Mouse (Mus musculus) right cerebral cortex, adult 2 months (tissue): ENCODE measurements around the gene Pyroxd1.
A peak's percentile ranks its signal among the peaks of the same experiment; 100 is the strongest.
"Not testable (repeated sequence)": the region's sequence is repeated elsewhere in the genome, so short reads cannot be mapped to it uniquely, and the experiment has no call there.

Experiments used
- DNase-seq, 2 experiments: peaks; one replicate each; pipeline ENCODE4 v3.0.0; 2021 to 2022; ENCODE audit warnings: low spot score in 2 of 2

Pyroxd1 gene

GRCm38 (mm10) chr6:142345440-142346038 is at the start of gene Pyroxd1:
Gene Pyroxd1, plus strand, starts transcription at chr6:142345654.
- peak; percentile 88 to 93 for DNase-seq

- no peak for DNase-seq
Measured at GRCm38 (mm10) chr6:142298098-142298497, 47.4 kb upstream of the Pyroxd1 start, which contains the start of gene Iapp. Gene Iapp, plus strand, starts transcription at chr6:142298423.

GRCm38 (mm10) chr6:142305076-142305475 is 40.4 kb upstream of the Pyroxd1 start:
- no peak for DNase-seq

GRCm38 (mm10) chr6:142314285-142314684 is 31.2 kb upstream of the Pyroxd1 start:
- DNase-seq, result no peak

- no peak for DNase-seq
Measured at GRCm38 (mm10) chr6:142317106-142317505, 28.3 kb upstream of the Pyroxd1 start.

GRCm38 (mm10) chr6:142322881-142323280 is 22.6 kb upstream of the Pyroxd1 start, which contains the start of gene Slco1a5:
Gene Slco1a5, minus strand, starts transcription at chr6:142322981.
- no peak for DNase-seq

- no peak for DNase-seq
Measured at GRCm38 (mm10) chr6:142326598-142326997, 18.9 kb upstream of the Pyroxd1 start.

- no peak for DNase-seq
Measured at GRCm38 (mm10) chr6:142329201-142329600, 16.3 kb upstream of the Pyroxd1 start.

- DNase-seq, result no peak
Measured at GRCm38 (mm10) chr6:142338961-142339360, 6.5 kb upstream of the Pyroxd1 start.

GRCm38 (mm10) chr6:142339576-142339975 is 5.9 kb upstream of the Pyroxd1 start:
- no peak for DNase-seq

GRCm38 (mm10) chr6:142343561-142343960 is 1.9 kb upstream of the Pyroxd1 start:
- peak; percentile 53 to 59 for DNase-seq

- no peak for DNase-seq
Measured at GRCm38 (mm10) chr6:142346181-142347110, 992 bp downstream of the Pyroxd1 start.

GRCm38 (mm10) chr6:142347431-142348385 is 2.3 kb downstream of the Pyroxd1 start:
- no peak for DNase-seq

- not testable (repeated sequence) for DNase-seq
Measured at GRCm38 (mm10) chr6:142352099-142352498, 6.6 kb downstream of the Pyroxd1 start.

- no peak for DNase-seq
Measured at GRCm38 (mm10) chr6:142357106-142357505, 11.7 kb downstream of the Pyroxd1 start.

- no peak for DNase-seq
Measured at GRCm38 (mm10) chr6:142362036-142362435, 16.6 kb downstream of the Pyroxd1 start.

- DNase-seq, result no peak
Measured at GRCm38 (mm10) chr6:142363019-142363576, 17.6 kb downstream of the Pyroxd1 start.

- DNase-seq, result no peak
Measured at GRCm38 (mm10) chr6:142365742-142366472, 20.5 kb downstream of the Pyroxd1 start.

GRCm38 (mm10) chr6:142366473-142367018 is 21.1 kb downstream of the Pyroxd1 start:
- DNase-seq, result no peak

- no peak for DNase-seq
Measured at GRCm38 (mm10) chr6:142367565-142367964, 22.1 kb downstream of the Pyroxd1 start.
